Mouse (Mus musculus) neural tube, embryonic 15.5 days (tissue): ENCODE results near the gene Pparg. TPM values are rescaled to one million over a fixed set of nuclear protein-coding genes. Genes with fewer than 3 reads are reported as not detected.

ENCODE experiments used
- polyA plus RNA-seq: library from polyadenylated mRNA; unstranded; fragments of >200 nt; fragmentation: Nextera tagmentation; extraction: Ambion mirVana; gene quantifications from 2 replicates; pipeline ENCODE4 v1.2.1, GENCODE M21; 2015

The Pparg gene
- polyA plus RNA-seq, 1 experiment from 2014 or later: 0.56 TPM

Other genes starting within 250 kb of the Pparg start
- gene Syn2, start 226.0 kb upstream of the Pparg start, polyA plus RNA-seq: 58.6 and 73.3 TPM in 2 replicates
- not detected in 2 replicates for gene Gm17482, start 133.6 kb upstream of the Pparg start, polyA plus RNA-seq
- 29.3 and 31.5 TPM in 2 replicates for gene Timp4, start 108.7 kb upstream of the Pparg start, polyA plus RNA-seq
- gene Tsen2, start 183.7 kb downstream of the Pparg start, polyA plus RNA-seq: 36.5 and 36.9 TPM in 2 replicates
- gene Mkrn2os, start 231.6 kb downstream of the Pparg start, polyA plus RNA-seq: 0.37 and 2.4 TPM in 2 replicates
- gene Mkrn2, start 241.0 kb downstream of the Pparg start, polyA plus RNA-seq: 34.4 and 37.7 TPM in 2 replicates